Mouse (Mus musculus) monocyte, adult 5-6 weeks (primary cell): ENCODE measurements around the gene Xrra1. TPM values are rescaled to one million over a fixed set of nuclear protein-coding genes. Genes with fewer than 3 reads are reported as not detected.

Experiments
- ATAC-seq: fragments of 153-309, 156-312 bp; replicated peaks from 2 replicates; pipeline ENCODE4 v1.8.0; 2017; ENCODE audit warnings: mild to moderate bottlenecking; ENCODE audit not compliant: low TSS enrichment, insufficient number of reproducible peaks, severe bottlenecking, poor library complexity, low FRiP score
- total RNA-seq: library from RNA; stranded (forward); fragments of 200-1000, 200-491, 200-594 nt; gene quantifications from 3 replicates; pipeline ENCODE4 v1.2.3, GENCODE M21; 2017

Gene Xrra1
- total RNA-seq, 1 experiment from 2014 or later = 0.86 TPM

DNA sequence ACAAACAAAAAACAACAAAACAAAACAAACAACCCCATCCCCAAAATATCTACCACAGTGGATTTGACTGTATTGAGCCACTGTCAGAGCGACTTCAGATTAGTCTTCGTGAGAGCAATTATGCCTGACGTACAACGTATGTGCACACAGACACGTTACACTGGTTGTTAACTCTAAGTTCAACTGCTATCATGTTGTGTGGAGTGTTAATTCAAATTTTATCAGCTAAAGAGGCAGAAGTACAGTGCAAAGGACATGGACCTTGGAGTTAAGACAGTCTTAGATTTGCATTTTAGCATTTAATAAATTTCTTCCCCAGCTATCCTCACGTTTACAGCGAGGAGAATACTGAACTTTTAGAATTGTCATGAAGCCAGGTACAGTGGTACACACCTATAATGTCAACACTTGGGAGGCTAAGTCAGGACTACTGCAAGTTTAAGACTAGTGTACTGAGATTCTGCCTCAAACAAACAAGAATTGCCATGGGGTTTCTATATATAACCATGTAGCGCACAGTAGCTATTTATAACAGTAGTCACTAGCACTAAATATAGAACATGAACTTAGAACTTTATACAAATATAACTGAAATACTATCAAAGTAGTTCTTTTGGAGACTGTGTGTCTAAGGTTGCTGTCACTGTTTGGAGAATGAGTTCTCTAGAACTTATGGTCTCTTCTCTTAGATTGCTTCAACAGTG is 13.2 kb upstream of the Xrra1 start:
- ATAC-seq = no peak

- ATAC-seq = no peak
These were observed 8.4 kb upstream of the Xrra1 start for GRCm38 (mm10) chr7:99850534-99850933.

- no peak for ATAC-seq
These were observed 7.8 kb upstream of the Xrra1 start for GRCm38 (mm10) chr7:99851121-99851520.

DNA sequence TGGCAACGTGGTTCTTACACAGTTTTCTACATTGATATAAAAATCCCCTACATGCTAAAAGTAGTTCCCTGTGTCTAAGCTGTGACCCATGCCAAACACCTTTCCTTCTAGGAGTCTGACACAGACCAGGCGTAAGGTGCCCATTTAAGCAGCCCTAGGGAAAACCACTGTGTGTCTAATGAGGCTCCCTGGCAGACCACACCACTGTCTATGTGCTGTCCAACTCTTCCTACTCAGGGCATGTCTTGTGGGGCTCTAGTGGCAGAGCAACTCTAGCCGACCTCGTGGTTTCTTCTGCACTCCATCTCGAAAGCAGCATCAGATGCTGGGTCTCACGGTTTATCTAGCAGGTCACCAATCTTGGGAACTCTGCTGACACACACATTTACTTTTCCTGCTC is 7.3 kb upstream of the Xrra1 start:
- ATAC-seq = no peak

- ATAC-seq = no peak
These were observed 5.6 kb upstream of the Xrra1 start for GRCm38 (mm10) chr7:99853350-99853749.

GRCm38 (mm10) chr7:99854311-99854710 is 4.6 kb upstream of the Xrra1 start:
- ATAC-seq = no peak

- no peak for ATAC-seq
These were observed 2.6 kb upstream of the Xrra1 start for GRCm38 (mm10) chr7:99856266-99856861.

DNA sequence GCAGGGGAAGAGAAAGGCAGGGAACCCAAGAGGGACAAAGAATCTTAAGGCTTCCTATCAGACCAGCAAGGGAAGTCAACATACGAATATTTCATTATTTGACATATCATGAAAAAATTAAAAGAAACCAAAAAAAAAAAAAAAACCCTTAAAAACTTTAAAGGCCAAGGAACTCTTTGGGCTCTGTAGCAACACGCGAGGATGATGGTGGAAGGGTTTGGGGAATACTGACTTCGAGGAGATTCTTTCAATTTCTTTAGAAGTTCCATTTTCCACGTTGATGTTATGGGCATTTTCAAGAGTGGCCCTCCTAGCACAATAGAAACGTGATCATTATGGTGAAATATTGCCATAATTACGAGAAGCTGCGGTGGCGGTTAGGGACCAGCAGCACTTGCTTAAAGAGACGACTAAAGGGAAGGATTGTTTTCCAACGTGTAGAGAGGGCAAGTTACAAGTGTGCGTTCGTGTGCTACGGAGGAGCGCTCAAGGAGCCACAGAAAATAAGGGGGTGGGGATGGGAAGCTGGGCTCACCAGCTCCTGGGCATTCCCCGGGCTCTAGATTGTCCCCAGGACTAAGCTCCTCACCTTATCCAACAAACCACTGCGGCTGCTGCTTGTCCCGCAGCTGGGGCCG is 622 bp upstream of the Xrra1 start:
- no peak for ATAC-seq

GRCm38 (mm10) chr7:99863362-99863761 is 4.4 kb downstream of the Xrra1 start, which contains the start of gene Spcs2:
Gene Spcs2 (minus strand): TSS chr7:99863462.
- no peak for ATAC-seq

- no peak for ATAC-seq
These were observed 5.5 kb downstream of the Xrra1 start for GRCm38 (mm10) chr7:99864241-99865028.

GRCm38 (mm10) chr7:99865219-99865618 is 6.3 kb downstream of the Xrra1 start:
- ATAC-seq = no peak

- no peak for ATAC-seq
These were observed 10.4 kb downstream of the Xrra1 start for GRCm38 (mm10) chr7:99869296-99869695.

DNA sequence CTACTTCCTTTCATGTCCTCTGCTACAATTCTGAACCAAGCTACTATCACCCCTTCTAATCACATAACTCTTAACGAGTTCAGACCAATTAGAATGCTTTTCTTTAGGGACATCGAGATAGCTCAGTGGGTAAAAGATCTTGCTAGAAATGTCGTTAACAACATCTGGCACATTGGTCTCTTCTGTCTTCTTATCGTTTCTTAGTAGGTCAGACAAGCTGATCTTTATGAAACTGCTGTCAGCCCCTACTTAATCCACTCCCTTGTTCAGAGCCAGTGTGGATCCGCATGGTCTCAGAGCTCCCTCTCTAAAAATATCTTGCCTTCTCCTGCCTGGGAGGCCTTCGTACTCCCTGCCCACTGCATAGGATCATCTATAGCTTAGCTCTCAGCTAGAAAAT is 15.0 kb downstream of the Xrra1 start:
- no peak for ATAC-seq

- ATAC-seq = no peak
These were observed 17.0 kb downstream of the Xrra1 start for GRCm38 (mm10) chr7:99875891-99876290.

DNA sequence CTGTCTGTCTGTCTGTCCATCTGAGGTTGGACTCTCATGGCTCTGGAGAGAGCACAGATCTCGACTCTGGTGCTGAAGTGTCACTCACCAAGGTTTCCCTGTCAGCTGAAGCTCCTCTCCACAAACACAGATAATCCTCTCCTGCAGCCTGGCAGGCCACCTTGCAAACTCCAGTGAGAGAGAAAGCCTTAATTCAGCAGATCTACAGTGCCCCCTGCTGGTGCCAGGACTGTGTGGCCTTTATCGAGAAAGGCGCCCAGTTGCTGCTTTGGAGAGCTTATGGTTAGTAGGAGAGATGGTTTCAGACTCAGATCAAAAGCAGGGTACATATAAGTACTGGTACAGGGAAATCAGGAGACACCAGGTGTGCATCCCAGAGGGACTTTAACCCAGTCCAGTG is 17.4 kb downstream of the Xrra1 start:
- ATAC-seq = peak; percentile 75

- no peak for ATAC-seq
These were observed 19.3 kb downstream of the Xrra1 start for GRCm38 (mm10) chr7:99878254-99878653.

GRCm38 (mm10) chr7:99887230-99887735 is 28.4 kb downstream of the Xrra1 start:
- 0 out of 2 replicates have a peak, but pooled peaks have one; percentile 21 for ATAC-seq

DNA sequence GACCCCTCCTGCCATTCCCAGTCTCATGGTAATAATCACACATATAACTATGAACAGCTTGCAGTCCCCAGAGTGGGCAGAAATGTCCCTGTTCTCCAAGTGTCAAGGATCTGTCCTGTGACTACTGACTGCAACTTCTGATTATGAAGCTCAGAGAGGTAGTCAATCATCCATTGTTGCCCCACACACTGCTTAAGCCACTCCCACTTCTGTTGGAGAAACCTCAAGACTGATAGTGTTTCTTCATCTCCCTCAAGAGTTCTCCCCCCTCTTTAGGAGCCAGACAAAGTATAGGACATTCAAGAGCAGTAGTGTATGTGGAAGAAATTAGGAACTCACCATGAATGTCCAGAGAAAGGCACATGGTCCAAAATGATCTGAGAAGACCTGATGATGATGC is 28.8 kb downstream of the Xrra1 start:
- no peak for ATAC-seq
